Mouse (Mus musculus): ENCODE measurements around the gene Ftcd. TPM values are rescaled to one million over a fixed set of nuclear protein-coding genes. Genes with fewer than 3 reads are reported as not detected.

The Ftcd gene
- polyA plus RNA-seq, 1 experiment, result not detected

GRCm38 (mm10) chr10:76569996-76570685 lies 5.3 kb upstream of the Ftcd start:
- TF ChIP-seq CTCF (IDR thresholded peaks at IDR 0.05; ENCODE audit: extremely low read depth, insufficient read length, insufficient replicate concordance, low read depth, low read length) (no peak), POLR2A (IDR thresholded peaks at IDR 0.05; ENCODE audit: low read depth, low read length) (no peak)
- H3K4me3 ChIP-seq (ENCODE audit: low read depth, low read length), result no peak overlapping the region
- H3K27ac ChIP-seq (ENCODE audit: insufficient read depth, low read depth, low read length), result no peak overlapping the region
- H3K4me1 ChIP-seq (ENCODE audit: control insufficient read depth, insufficient read depth, insufficient read length, low read length), result no peaks in the 10 kb centered on the region
- H3K27me3 ChIP-seq (ENCODE audit: control insufficient read depth, insufficient read depth, low read length), result no peaks in the 10 kb centered on the region
- 71% methylated on average over 22 of the region's 22 CpGs for WGBS
- no peaks in the 10 kb centered on the region for H3K36me3 ChIP-seq (ENCODE audit: control insufficient read depth, insufficient read depth, low read length)

DNA sequence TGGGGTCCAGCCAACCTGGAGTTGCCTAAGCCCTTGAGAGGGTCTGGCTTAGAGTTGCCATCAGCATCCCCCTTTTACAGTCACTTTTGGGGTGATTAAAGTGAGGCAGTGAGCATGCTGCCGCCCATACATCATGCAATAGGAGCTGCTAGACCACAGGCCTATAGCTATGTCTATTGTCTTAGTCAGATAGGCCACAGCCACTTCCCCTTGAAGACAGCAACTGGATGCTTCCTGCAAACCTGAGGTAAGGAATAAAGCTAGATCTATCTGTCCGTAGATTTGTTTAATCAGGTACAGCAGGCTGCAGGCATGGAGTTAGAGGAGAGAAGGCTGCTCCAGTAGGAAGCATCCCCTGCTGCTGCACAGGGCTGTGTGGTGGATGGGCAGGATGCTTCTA lies 4.4 kb upstream of the Ftcd start:
- TF ChIP-seq CTCF (IDR thresholded peaks at IDR 0.05; ENCODE audit: extremely low read depth, insufficient read length, insufficient replicate concordance, low read depth, low read length), result no peak
- no peak for TF ChIP-seq POLR2A (IDR thresholded peaks at IDR 0.05; ENCODE audit: low read depth, low read length)

DNA sequence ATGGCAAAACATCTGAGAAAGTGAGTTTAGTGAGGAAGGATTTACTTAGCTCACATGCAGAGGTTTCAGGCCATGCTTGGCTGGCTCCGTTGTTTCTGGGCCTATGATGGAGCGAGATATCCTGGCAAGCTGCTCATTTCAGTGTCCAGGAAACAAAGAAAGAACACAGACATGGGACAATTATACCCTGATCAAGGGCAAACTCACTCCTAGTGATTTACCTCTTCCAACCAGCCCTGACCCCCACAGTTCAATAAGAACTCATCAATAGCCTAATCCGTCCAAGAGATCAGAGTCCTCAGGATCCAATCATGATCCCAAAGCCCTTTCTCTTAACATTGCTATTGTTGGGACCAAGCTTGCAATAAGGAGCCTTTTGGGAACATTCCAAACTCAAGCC lies 3.3 kb upstream of the Ftcd start:
- no peaks in the 10 kb centered on the region for H3K27me3 ChIP-seq (ENCODE audit: control insufficient read depth, insufficient read depth, low read length)
- WGBS, result 66% methylated on average over 3 of the region's 3 CpGs
- no peak overlapping the region for H3K4me3 ChIP-seq (ENCODE audit: low read depth, low read length)
- H3K27ac ChIP-seq (ENCODE audit: insufficient read depth, low read depth, low read length), result no peak overlapping the region
- H3K4me1 ChIP-seq (ENCODE audit: control insufficient read depth, insufficient read depth, insufficient read length, low read length), result no peaks in the 10 kb centered on the region
- TF ChIP-seq POLR2A (IDR thresholded peaks at IDR 0.05; ENCODE audit: low read depth, low read length), result no peak
- TF ChIP-seq CTCF (IDR thresholded peaks at IDR 0.05; ENCODE audit: extremely low read depth, insufficient read length, insufficient replicate concordance, low read depth, low read length), result no peak
- H3K36me3 ChIP-seq (ENCODE audit: control insufficient read depth, insufficient read depth, low read length), result no peaks in the 10 kb centered on the region

More for the DNA sequence above, 4.4 kb upstream of the Ftcd start:
- H3K4me1 ChIP-seq (ENCODE audit: control insufficient read depth, insufficient read depth, insufficient read length, low read length), result no peaks in the 10 kb centered on the region
- H3K4me3 ChIP-seq (ENCODE audit: low read depth, low read length), result no peak overlapping the region
- no peak overlapping the region for H3K27ac ChIP-seq (ENCODE audit: insufficient read depth, low read depth, low read length)
- 64% methylated on average over 2 of the region's 2 CpGs for whole genome bisulfite sequencing
- no peaks in the 10 kb centered on the region for H3K27me3 ChIP-seq (ENCODE audit: control insufficient read depth, insufficient read depth, low read length)
- no peaks in the 10 kb centered on the region for H3K36me3 ChIP-seq (ENCODE audit: control insufficient read depth, insufficient read depth, low read length)

DNA sequence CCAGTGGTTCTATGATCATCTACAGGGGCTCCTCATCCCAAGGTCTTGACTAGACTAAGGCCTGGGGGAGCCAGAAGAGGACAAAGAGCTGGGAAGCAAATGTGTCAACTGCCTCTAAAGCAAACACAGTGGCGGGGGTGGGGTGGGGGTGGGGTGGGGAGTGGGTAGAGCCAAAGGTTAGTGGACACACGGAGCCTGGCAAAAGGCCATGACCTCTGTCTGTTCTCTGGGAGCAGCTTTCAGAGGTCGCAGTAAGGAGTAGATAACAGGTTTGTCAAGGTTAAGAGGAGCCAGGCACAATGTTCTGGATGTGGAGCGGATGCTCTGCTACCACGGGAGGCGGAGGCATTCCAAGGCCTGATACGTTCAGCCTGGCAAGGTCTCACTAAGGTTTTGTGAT lies 1.5 kb downstream of the Ftcd start:
- Histone ChIP-seq H3K36me3 (ENCODE audit: control insufficient read depth, insufficient read depth, low read length) (no peaks in the 10 kb centered on the region), H3K4me3 (ENCODE audit: low read depth, low read length) (no peak overlapping the region), H3K27me3 (ENCODE audit: control insufficient read depth, insufficient read depth, low read length) (no peaks in the 10 kb centered on the region), H3K27ac (ENCODE audit: insufficient read depth, low read depth, low read length) (no peak overlapping the region), H3K4me1 (ENCODE audit: control insufficient read depth, insufficient read depth, insufficient read length, low read length) (no peaks in the 10 kb centered on the region)
- TF ChIP-seq POLR2A (IDR thresholded peaks at IDR 0.05; ENCODE audit: low read depth, low read length) (no peak), CTCF (IDR thresholded peaks at IDR 0.05; ENCODE audit: extremely low read depth, insufficient read length, insufficient replicate concordance, low read depth, low read length) (no peak)
- 60% methylated on average over 7 of the region's 7 CpGs for WGBS

DNA sequence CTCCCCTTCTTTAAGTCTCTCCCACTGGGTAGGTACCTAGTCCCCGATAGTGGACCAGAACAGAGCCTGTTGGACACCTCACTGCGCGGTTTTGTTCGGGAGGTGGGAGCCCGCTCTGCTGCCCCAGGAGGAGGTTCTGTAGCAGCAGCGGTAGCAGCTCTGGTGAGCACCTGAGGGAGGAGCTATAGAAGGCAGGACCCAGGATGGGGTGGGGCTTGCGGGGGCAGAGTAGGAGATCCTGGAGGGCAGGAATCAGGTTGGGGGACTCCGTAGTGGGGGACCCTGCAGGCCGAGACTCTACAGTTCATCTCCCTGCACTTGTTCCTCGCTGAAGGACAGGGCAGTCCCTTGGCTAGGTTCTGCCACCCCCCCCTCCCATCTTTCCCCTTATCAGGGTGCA lies 8.7 kb downstream of the Ftcd start:
- no peak overlapping the region for H3K27ac ChIP-seq (ENCODE audit: insufficient read depth, low read depth, low read length)
- TF ChIP-seq POLR2A (IDR thresholded peaks at IDR 0.05; ENCODE audit: low read depth, low read length), result no peak
- TF ChIP-seq CTCF (IDR thresholded peaks at IDR 0.05; ENCODE audit: extremely low read depth, insufficient read length, insufficient replicate concordance, low read depth, low read length), result no peak
- no peaks in the 10 kb centered on the region for H3K36me3 ChIP-seq (ENCODE audit: control insufficient read depth, insufficient read depth, low read length)
- 12% methylated on average over 10 of the region's 10 CpGs for WGBS
- 0 out of 2 replicates have a peak, but pooled peaks cover 3% of the 10 kb centered on the region for H3K27me3 ChIP-seq (ENCODE audit: control insufficient read depth, insufficient read depth, low read length)
- H3K4me3 ChIP-seq (ENCODE audit: low read depth, low read length), result no peak overlapping the region
- H3K4me1 ChIP-seq (ENCODE audit: control insufficient read depth, insufficient read depth, insufficient read length, low read length), result no peaks in the 10 kb centered on the region

DNA sequence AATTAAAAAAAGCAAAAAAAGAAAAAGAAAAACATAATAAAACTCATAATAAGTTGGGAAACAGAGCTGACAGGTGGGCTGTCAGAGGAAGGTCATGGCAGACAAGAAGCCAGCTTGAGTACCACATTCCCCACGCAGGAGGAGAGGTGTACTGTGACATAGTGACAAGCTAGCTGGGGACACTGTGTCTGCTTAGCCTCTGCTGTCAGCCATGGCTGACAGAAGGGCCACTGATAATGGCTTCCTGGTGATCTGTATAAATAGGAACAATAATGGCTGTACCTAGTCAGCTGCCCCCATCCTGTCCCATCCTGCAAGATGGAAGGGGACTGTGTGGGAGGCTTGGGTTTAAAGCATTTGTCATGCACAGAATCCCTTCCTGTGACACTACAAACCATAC lies 10.7 kb downstream of the Ftcd start:
- Histone ChIP-seq H3K36me3 (ENCODE audit: control insufficient read depth, insufficient read depth, low read length) (no peaks in the 10 kb centered on the region), H3K4me1 (ENCODE audit: control insufficient read depth, insufficient read depth, insufficient read length, low read length) (no peaks in the 10 kb centered on the region), H3K27ac (ENCODE audit: insufficient read depth, low read depth, low read length) (no peak overlapping the region), H3K27me3 (ENCODE audit: control insufficient read depth, insufficient read depth, low read length) (0 out of 2 replicates have a peak, but pooled peaks cover 3% of the 10 kb centered on the region), H3K4me3 (ENCODE audit: low read depth, low read length) (no peak overlapping the region)
- no peak for TF ChIP-seq POLR2A (IDR thresholded peaks at IDR 0.05; ENCODE audit: low read depth, low read length)
- no peak for TF ChIP-seq CTCF (IDR thresholded peaks at IDR 0.05; ENCODE audit: extremely low read depth, insufficient read length, insufficient replicate concordance, low read depth, low read length)
- WGBS, result 38% methylated on average over 1 of the region's 1 CpGs

DNA sequence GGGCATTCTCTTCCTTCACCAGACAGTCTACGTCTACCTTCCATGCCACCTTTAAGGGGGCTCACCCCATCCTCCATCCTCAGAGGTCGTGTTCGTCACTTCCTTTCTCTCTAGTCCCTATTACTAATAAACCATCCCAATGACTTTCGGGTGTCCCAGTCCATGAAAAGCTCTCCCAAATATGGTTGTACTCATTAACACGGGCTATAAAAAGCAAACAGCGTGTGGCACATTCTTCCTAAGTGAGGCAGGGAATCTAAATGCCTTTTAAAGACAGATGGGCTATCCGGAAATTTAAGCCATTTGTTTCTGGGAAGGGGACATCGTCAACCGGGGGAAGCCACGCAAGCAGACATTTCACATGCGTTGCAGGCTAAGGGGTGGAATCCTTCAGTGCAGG lies 14.7 kb downstream of the Ftcd start:
- 81% methylated on average over 11 of the region's 11 CpGs for WGBS
- H3K27me3 ChIP-seq (ENCODE audit: control insufficient read depth, insufficient read depth, low read length), result no peaks in the 10 kb centered on the region
- TF ChIP-seq CTCF (IDR thresholded peaks at IDR 0.05; ENCODE audit: extremely low read depth, insufficient read length, insufficient replicate concordance, low read depth, low read length), result no peak
- no peak overlapping the region for H3K4me3 ChIP-seq (ENCODE audit: low read depth, low read length)
- no peaks in the 10 kb centered on the region for H3K4me1 ChIP-seq (ENCODE audit: control insufficient read depth, insufficient read depth, insufficient read length, low read length)
- H3K27ac ChIP-seq (ENCODE audit: insufficient read depth, low read depth, low read length), result no peak overlapping the region
- no peaks in the 10 kb centered on the region for H3K36me3 ChIP-seq (ENCODE audit: control insufficient read depth, insufficient read depth, low read length)

Data from small intestine, adult 2 months (tissue).